Mouse (Mus musculus) left cerebral cortex, postnatal 4 days (tissue): Measurements from ENCODE around the gene Gtf3c2. TPM values are rescaled to one million over a fixed set of nuclear protein-coding genes. Genes with fewer than 3 reads are reported as not detected.

ENCODE experiments used
- DNase-seq: peaks from one replicate; pipeline ENCODE4 v3.0.0-alpha.2; 2022
- intact Hi-C: fragments of 180-260 bp; cut with DNase I; formaldehyde crosslinking; loops from one replicate; pipeline ENCODE4 v1.15.1; 2025
- total RNA-seq, 2 experiments: library from RNA; stranded (reverse); gene quantifications; 2 replicates each; pipeline ENCODE4 v1.2.3; 2021

Gtf3c2 gene
- total RNA-seq, 2 experiments from 2014 or later = 68.9 to 74.0 TPM

DNA sequence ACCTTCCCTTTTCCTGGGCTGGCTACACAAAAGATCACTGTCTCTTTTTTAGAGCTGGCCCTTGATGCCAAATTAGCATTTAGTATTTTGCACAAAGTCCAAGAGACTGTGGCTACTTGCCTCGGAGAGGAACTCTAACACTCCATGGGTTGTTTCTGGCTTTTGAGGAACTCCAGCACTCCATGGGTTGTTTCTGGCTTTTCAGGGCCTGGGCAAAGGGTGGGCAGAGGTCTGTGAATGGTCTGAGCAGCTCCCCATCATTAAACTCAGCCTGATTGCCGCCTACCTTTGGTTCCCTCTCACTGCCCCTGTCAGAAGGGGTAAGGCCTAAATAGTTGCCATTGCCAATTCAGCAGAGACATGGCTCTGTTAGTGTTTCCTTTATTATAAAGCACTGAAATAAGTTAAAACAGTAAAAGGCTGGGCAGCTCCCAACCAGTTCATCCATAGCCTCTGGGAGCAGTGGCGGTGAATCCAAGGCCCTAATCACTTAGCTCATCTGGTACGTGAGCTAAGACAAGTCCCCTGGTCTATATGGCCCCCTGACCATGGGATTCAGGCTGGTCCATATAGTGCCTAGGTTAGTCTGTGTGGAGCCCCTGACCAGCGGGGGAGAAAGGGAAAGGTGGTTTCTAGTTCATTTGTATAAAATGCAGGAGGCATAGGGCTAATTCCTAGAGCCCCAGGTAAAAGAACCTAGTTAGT lies 18.8 kb upstream of the Gtf3c2 start:
- intact Hi-C loops = no loop called here
- no peak for DNase-seq

DNA sequence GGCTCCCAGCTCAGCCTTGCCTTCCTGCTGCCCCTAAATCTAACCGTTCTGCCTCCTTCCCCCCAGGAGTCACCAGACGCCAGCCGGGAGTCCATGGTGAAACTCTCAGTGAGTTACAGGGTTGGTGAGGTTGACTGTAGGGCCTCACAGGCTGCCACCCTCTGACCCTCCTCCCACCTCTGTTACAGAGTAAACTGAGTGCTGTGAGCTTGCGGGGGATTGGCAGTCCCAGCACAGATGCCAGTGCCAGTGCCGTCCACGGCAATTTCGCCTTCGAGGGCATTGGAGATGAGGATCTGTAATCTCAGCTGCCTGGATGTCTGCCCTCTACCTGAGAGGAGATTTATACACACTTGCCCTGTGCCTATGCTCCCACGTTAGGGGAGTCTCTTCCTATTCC lies 18.2 kb upstream of the Gtf3c2 start:
- no peak for DNase-seq
- intact Hi-C loops = no loop called here

GRCm38 (mm10) chr5:31197072-31197471 lies 17.1 kb upstream of the Gtf3c2 start:
- intact Hi-C loops = no loop called here
- no peak for DNase-seq

DNA sequence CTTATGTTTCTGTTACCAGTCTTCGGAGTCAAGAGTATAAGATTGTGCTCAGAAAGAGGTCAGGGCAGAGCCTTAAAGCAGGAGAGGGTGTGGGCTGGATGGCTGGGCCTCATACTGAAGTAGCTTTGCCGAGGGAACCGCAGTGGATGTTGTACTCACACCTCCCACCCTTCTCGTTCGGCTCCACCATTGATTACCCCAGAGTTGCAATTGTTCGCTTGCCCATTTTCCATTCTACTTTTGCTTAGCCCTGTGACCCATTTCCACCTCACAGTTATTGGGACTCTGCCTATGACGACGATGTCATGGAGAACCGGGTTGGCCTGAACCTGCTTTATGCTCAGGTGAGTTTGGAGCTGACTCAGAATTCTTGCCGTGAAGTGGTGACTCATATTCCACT lies 16.3 kb upstream of the Gtf3c2 start:
- intact Hi-C loops = no loop called here
- no peak for DNase-seq

- intact Hi-C loops = no loop called here
- DNase-seq = no peak
Observed at GRCm38 (mm10) chr5:31195671-31196070, 15.7 kb upstream of the Gtf3c2 start.

DNA sequence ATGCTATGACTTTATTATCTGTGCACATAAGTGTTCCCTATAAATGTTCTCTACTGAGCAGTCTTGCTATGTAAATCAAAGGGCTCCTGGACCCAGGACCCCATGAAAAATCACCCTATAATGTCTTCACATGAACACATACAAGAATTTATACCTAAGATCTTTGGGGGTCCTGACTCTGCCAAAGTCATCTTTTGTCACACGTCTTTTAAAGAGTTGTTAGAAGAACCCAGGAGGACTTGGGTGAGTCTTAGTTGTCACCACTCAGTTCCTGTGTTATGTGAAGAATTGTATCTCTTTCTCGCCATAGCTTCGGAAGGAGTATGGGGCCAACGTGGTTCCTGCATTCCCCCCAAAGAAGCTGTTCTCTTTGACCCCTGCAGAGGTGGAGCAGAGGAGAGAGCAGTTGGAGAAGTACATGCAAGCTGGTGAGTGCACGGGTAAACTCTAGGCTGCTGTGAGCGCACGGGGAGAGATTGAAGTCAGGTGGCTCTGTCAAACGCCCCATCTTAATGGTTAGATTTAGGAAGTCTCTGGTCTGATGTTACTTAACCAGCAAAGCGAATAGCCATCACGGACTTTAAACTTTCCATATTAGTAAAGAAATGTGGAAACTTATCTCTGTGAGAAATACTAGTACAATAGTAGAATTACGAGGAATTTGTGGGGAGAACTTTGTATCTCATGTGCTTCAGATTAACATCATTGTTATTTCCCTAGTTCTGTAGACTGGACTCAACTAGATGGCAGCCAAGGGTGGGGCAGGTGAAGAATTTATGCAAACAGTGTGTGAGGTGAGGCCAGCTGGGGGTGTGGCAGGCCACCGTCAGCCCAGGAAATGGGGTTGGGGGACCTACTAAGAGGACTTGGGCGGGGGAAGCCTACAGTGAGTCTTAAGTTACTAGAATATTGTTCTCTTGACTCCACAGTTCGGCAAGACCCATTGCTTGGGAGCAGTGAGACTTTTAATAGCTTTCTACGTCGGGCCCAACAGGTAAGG lies 14.8 kb upstream of the Gtf3c2 start:
- intact Hi-C loops = no loop called here
- no peak for DNase-seq

- intact Hi-C loops = no loop called here
- DNase-seq = no peak
Observed at GRCm38 (mm10) chr5:31193631-31194281, 13.8 kb upstream of the Gtf3c2 start.

GRCm38 (mm10) chr5:31192939-31193630 lies 13.1 kb upstream of the Gtf3c2 start, which contains the start of the genes Snx17 and Eif2b4:
Gene Snx17 (plus strand): TSS chr5:31193227.
Gene Eif2b4 (minus strand): TSS chr5:31193430.
- peak; percentile 98 for DNase-seq
- intact Hi-C loops = no loop called here

GRCm38 (mm10) chr5:31192045-31192938 lies 12.3 kb upstream of the Gtf3c2 start:
- intact Hi-C loops = no loop called here
- no peak for DNase-seq

DNA sequence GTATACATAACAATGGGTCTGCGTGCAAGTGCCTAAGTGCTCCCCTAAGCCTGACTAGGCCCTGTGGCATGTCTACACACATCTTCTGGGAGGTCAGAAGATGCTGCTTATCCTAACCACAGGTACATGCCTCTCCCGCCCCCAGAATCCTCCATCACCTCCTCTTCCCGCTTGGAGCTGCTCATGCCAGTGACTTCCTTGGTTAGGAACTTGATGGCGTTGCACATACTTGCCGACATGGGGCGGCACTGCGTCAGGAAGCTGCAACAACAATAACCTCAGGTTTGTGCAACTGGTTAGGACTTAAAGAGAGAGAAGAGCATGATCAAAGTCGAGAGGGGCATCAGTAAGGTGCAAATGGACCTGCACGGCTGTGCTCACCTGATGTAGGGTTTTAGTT lies 10.3 kb upstream of the Gtf3c2 start:
- intact Hi-C loops = no loop called here

GRCm38 (mm10) chr5:31188223-31188840 lies 8.4 kb upstream of the Gtf3c2 start:
- intact Hi-C loops = no loop called here

More for the DNA sequence above, 10.3 kb upstream of the Gtf3c2 start:
- no peak for DNase-seq

DNA sequence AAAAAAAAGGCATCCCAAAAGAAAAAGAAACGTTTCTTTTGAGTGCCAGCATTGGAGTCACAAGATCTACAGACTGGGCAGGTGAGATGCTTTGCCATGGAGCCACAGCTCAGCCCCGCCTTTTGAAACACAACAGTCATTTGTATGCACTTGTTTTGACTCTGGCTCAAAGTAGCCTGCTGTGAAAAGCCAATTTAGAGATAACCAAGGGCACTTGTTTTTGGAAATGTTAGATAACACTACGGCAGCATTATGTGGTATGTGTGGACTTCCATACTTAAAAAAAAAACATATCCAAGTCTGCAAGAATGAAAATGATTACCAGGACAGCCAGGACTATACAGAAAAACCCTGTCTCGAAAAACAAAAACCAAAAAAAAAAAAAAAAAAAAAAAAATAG lies 3.7 kb upstream of the Gtf3c2 start:
- DNase-seq = no peak
- intact Hi-C loops = no loop called here

More at GRCm38 (mm10) chr5:31188223-31188840, 8.4 kb upstream of the Gtf3c2 start:
- DNase-seq = no peak

DNA sequence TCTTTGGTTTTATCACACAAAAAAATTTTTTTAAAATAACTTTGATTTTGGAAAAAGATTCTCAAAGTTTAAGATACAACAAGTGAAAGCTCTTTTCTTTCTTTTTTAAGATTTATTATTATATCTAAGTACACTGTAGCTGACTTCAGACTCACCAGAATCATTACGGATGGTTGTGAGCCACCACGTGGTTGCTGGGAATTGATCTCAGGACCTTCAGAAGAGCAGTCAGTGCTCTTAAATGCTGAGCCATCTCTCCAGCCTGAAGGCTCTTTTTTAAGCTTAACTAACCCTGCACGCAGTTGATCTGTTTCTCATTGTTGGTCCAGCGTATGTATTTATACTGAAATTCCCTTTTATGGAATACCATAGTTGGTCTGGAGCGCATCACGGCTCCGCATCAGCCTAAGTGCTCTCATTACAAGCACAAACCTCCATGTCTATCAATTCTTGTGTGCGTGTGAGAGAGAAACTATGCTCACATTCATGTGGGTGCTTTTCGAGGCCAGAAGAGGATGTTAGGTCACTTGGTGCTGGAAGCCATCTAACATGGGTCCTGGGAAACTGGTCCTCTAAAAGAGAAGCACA lies 1.3 kb upstream of the Gtf3c2 start:
- no peak for DNase-seq
- intact Hi-C loops = no loop called here

- peak; percentile 42 for DNase-seq
- intact Hi-C loops = no loop called here
Observed at GRCm38 (mm10) chr5:31179301-31179765, 611 bp downstream of the Gtf3c2 start.

DNA sequence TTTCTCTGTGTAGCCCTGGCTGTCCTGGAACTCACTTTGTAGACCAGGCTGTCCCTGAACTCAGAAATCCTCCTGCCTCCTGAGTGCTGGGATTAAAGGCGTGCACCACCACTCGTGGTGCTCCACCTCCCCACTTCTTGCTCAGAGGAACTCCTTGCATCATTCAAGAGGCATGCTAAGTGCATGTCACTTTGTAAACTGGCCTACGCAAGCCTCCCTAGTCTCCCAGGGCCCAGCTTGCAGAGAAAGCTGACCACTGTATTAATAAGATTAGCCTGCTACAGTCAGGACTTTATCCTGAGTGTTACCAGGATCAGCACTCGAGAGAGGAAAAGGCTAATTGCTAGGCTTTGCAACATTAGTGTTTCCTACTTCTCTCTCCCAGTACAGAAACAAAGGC lies 11.3 kb downstream of the Gtf3c2 start:
- intact Hi-C loops = no loop called here
- no peak for DNase-seq

- no peak for DNase-seq
- intact Hi-C loops = no loop called here
Observed at GRCm38 (mm10) chr5:31164878-31165277, 15.1 kb downstream of the Gtf3c2 start.

- no peak for DNase-seq
Observed at GRCm38 (mm10) chr5:31162462-31162861, 17.5 kb downstream of the Gtf3c2 start.

DNA sequence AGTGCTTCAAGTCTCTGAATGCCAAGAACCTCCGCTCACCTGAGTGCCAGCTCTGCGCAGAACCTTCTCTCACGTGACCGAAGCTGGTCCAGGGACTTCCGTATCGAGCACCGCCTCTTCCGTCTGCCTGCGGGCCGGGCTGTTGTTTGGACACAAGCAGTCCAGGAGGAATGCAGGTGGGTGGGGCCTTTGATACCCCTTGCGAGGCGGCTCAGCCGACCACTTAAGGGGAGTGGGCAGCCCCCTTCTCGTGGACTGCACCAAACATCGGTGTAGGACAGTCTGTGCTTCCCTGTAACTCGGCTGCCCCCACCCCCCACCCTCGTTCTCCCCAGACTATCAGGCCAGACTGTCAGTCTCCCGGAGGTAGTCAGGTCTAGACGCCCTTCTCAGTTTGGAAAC lies 25.8 kb downstream of the Gtf3c2 start, which contains the start of gene Mpv17:
Gene Mpv17, minus strand, starts transcription at position 100 of the 402 bp plus-strand sequence.
- peak; percentile 83 for DNase-seq
- intact Hi-C loops = no loop called here

More at GRCm38 (mm10) chr5:31162462-31162861, 17.5 kb downstream of the Gtf3c2 start:
- intact Hi-C loops = no loop called here
